Mouse (Mus musculus): ENCODE results near the gene Tmem26.

GRCm38 (mm10) chr10:68759789-68760188 is 36.3 kb downstream of the Tmem26 start:
- TF ChIP-seq POLR2A (IDR thresholded peaks at IDR 0.05; ENCODE audit: insufficient read depth, low read depth, low read length) = no peak
- no peak for TF ChIP-seq CTCF (IDR thresholded peaks at IDR 0.05; ENCODE audit: insufficient read depth, low read depth, low read length)
